Mouse (Mus musculus): ENCODE results near the gene Hnrnpm.
"Not testable (repeated sequence)": the region's sequence is repeated elsewhere in the genome, so short reads cannot be mapped to it uniquely, and the experiment has no call there.

Hnrnpm gene

DNA sequence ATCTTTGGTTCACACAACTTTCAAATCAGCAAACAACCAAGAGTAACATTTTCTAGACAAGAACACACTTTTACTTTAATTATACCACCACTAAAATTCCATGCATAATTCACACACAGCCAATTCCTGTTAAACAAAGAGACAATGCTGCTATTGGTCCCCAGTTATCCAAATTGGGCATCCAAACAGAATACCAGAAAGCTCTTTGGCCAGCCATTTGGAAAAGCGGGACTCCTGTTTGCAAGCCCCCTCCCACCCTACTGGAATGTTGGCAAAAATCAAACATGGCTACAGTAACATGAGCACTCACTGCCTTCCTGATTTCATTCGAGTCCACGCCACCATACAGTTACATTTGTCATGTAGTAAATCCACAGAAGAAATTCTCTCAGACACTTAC, 17.0 kb downstream of the Hnrnpm start:
- no peak for DNase-seq

DNA sequence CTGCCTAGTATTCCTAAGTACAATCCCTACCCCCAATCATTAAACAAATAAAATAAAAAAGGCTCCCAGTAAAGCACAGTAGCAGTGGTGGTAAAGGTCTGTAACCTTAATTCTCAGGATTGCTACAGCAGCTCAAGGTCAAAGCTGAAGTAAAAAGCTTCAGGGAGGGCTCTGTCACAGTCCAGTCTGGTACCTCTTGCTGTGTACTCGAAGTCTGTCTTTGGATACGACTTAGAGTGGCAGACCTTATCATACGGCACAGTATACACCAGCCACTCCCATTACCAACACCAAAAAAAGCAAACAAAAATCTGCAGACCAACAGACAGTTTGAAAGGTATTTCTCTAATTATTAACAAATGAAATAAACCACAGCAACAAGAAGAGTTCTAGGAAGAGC, 19.8 kb downstream of the Hnrnpm start:
- no peak for DNase-seq

DNA sequence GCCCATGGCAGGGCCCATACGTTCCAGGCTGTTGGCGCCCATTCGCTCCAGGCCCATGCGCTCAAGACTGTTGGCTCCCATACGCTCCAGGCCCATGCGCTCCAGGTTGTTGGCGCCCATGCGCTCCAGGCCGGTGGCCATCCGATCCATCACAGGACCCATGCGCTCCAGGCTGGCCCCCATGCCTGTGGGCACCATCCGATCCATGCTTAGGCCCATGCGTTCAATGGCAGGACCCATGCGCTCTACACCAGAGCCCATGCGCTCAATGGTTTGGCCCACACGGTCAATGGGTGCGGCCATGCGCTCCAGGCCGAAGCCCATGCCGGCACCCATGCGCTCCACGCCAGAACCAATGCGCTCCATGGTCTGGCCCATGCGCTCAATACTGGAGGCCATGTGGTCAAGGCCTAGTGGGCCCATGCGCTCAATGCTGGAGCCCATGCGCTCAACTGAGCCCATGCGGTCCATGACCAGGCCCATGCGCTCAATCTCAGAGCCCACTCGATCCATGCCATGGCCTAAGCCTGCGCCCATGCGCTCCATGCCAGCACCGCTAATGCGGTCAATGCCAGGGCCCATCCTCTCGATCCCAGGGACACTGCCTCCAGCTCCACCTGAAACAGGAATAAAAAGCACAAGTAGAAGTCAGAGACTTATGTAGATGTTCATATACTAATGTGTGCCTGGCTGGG, 36.7 kb downstream of the Hnrnpm start:
- no peak for DNase-seq

DNA sequence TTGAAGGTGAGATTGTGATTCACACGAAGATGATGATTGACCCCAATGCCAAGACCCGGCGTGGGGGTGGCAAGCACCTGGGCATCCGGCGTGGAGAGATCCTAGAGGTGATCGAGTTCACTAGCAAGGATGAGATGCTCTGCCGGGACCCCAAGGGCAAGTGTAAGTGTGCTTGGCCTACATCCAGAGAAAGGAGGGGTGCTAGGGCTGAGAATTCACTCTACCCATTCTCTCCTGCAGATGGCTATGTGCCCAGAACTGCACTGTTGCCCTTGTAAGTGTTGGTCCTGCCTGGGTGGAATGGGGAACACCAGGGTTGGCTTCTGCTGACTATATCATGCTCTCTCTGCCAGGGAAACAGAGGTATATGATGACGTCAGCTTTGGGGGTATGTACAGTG, 41.6 kb downstream of the Hnrnpm start:
- DNase-seq, result no peak

DNA sequence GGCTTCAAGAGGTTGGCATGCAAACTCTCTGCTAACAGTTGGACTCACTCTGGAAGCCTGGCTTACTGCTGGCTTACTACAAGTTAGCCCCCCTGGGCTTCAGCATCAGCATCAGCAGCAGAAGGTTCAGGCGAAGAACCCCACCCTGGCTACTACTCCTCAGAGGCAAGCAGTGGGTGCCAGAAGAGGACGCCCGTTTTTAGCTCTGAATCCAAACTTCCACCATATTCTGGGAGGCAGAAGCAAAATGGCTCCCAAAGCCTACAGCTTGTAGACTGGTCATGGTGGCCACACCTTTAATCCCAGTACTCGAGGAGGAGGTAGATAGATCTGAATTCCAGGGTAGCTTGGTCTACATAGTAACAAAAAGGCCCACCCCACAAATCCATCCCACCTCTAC, 42.6 kb downstream of the Hnrnpm start:
- no peak for DNase-seq

DNA sequence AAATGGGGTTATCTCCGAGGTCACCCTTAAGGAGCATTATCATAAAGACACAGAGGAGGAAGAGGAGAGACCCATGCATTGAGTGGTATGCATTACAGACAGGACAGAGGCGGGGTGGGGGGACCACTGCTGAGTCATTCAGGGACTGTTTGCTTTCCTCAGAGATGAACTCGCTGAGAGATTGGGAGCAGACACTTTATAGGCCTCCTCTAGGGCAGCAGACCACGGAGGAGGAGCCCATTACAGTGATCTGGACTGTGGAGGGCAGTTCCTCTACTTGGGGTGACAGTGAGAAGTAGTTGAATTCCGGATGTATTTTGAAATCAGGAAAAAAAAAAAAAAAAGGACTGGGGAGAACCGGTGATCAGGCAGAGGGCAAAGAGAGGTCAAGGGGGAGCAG, 46.9 kb downstream of the Hnrnpm start:
- no peak for DNase-seq

DNA sequence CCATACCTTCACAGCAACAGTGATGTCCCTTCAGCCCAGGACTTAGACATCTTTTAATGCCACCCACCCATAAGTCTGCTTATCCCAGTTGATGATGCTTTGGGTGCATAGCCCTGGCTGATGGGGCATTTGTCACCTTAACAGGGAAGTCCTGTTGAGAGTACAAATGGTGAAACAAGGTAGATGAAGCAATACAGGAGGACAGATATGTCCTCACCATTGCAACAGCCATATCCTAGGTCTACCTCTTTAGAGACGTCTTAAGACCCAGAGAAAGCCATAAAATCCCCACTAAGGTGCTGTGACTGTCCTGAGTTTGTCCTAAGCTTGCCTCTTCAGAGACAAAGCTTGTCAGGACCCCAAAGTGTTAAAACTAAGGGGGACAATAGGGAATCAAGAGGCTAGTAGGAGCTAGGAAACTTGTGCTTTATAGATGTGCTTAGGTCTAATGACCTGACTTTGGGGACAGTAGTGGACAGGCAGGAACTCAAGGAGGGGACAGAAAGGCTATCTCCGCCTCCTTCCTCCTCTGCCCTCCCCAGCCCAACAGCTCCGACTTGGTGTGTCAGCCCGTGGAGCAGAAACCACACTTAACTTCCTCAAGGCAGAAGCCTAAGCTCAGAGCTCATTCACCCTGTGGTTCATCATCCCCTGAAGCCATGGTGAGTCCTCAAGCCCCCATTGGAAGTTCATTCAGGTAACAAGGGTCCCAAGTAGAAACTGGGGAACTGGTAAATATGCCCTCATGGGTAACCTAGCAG, 49.0 kb downstream of the Hnrnpm start, which contains the start of gene Pram1:
TSS of gene Pram1 (plus strand) at position 541 of the 761 bp plus-strand sequence.
- no peak for DNase-seq

DNA sequence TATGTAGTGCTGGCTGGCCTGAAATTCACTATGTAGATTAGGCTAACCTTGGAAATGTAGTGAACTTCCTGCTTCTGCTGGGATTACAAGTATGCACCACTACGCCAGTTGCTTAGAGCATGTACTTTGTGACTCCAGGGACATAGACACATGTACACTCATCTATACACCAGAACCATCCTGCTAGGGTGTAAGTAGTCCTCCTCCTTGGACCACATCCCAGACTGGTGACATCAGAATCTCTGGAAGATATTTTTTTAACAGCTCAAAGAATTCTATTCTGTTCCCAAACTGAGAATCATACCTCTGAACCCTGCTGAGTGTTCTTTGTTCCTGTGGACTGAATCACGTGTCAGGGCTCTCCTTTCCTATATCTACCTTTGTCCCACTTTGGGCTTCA, 49.6 kb downstream of the Hnrnpm start:
- no peak for DNase-seq

DNA sequence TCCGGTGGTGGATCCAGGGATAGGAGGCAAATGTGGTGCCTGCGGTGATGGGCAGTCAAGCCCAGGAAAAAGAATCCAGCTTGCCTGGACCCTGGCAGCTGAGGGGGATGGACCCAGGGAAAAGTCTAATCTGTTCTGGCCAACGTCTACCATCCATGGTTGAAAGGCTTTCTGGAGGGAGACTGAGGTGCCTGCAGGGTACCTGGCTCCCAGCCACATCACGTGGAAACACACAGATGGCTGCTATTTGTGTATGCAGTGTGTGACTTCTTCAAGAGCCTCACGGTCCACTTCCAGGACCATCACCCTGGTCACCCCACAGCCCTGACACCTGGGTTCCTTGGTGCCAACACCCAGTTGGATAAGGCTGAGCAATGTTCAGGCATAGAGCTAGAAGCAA, 54.9 kb downstream of the Hnrnpm start:
- no peak for DNase-seq

DNA sequence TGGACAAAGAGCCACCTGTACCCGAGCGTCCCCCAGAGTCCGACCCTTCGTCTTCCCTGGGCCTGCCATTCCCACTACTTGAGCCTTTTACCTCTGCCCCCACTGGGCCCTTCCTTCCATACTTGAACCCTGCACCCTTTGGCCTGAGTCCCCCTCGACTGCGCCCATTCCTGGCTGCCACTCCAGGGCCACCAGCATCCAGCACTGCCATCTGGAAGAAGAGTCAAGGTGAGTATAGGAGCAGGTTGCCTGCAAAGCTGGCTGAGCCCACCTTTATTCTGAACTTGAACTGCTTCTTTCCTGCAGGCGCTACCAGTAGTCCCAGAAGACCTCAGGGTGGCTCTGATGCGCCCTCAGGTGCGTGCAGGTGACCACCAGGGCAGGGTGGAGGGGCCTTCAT, 55.4 kb downstream of the Hnrnpm start:
- no peak for DNase-seq

DNA sequence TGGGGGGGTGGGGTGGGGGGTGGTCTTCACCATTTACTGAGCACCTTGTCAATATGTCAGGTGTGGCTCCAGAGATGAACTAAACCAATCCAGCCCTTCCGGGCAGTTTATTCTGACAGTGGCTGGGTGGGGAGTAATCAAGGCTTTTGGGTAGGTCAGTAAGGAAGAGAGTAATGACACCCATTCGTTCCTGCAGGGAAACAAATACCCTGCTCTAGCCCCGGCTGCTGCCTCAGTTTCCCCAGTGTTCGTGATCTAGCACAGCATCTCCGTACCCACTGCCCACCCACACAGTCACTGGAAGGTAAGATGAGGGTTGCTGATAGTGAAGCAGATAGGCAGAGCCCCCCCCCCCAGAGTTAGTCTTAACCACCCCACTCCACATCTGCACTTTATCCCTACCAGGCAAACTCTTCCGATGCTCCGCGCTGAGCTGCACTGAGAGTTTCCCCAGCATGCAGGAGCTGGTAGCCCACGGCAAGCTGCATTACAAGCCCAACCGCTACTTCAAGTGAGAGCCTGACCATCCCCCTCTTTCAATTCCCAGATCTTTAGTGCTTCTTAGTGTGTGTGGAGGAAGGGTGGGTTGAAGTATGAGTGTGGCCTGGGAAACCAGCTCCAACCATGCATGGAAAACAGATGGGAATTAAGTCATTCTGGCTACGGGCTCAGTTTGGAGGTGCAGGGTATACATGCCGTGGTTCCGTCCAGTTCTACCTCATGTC, 56.3 kb downstream of the Hnrnpm start:
- no peak for DNase-seq

DNA sequence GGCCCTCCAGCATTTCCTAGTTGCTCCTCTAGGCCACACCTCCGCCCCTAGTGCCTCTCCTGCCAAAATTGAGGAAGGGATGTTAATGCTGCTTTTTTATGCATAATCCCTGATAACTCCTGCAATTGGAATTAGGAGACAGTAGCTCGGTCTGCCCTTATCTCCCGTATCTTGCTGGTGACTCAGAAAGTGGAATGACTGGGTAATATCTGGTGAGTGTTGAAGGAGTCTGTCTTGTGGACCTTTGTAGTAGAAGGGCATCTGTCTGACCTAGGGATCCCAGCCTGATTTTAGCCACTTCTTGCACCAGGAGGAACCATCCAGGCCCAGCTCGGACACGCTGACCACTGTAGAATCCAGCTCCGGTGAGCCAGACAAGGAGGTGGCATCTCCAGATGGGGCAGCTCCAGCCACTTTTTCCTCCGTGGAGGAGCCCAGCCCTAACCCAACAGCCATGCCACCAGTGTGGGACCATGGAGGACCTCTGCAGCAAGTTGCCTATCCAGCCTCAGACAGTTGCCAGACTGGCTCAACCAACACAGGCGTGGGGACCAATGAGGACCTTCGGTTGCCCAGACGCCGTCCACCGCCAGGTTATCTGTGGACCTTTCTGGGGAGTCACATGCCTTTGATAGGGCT, 57.1 kb downstream of the Hnrnpm start:
- no peak for DNase-seq

DNA sequence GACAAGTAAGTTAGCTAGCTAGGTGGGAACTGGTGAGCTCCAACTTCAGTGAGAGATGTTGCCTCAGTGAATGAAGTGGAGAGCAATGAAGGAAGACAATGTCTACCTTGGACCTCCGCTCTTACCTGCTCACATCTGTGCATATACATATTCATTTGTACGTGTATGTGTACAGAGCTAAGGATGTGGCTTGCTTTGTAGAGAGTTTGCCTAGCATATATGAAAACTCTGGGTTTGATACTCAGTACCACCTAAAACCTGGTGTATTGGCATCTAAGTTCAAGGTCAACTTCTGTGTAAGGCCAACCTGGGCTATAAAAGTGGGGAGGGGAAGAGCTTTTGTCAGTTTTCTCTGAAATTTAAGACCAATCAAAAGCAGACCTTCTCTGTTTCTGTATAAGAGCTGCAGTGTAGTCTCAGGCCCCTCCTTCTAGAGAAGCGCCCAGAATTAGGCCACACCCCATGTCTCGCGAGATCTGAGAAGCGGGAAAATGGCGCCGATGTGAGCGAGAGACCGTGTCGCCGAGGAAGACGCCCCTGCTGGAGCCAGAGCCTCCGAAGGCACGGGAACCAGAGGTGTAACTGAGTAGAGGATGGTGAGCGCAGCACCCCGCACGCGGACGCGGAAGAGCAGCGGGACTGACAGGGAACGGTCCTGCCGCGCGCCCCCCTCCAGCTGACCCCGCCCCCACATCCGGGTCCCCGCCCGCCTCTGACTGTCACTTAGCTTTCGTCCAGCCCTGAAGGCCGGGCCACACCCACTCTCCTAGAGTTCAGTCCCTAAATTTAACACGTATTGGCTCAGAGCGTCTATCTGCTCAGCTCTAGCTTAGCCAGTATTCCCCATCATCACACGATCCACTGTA, 57.8 kb downstream of the Hnrnpm start, which contains the start of gene Zfp414:
TSS of gene Zfp414 (plus strand) at position 470 of the 866 bp plus-strand sequence.
- peak; percentile 88 for DNase-seq

DNA sequence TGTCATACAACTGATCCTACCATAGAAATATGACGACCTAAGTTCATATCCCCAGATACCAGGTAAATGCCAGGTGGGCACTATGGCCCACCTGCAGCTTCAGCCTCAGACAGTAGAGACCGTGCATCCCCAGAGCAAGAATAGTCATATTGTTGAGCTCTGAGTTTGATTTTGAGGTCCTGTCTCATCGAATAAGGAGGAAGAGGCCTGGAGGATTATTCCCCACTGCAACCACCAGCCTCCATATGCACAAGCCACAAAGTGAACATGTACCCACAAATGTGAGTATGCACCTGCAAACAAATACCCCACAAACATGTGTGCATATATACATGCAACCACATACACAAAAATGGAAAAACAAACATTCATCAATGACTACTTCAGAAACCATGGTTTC, 59.4 kb downstream of the Hnrnpm start:
- no peak for DNase-seq

DNA sequence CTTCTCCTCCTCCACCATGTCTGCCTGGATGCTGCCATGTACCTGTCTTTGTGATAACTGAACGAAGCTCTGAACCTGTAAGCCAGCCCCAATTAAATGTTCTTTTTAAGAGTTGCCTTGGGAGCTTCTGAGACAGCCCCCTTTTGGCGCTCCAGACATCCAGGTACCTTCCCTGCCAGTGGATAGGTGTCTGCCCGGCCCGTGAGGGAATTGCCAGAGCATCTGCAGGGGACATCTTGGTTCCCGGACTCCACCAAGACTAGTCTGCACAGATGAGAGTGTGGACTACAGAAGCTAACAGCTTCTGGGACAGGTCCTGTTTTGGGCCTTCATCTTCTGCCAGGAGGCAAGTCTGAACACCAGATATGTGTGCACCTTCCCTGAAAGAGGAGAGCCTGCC, 72.9 kb downstream of the Hnrnpm start:
- not testable (repeated sequence) for DNase-seq

DNA sequence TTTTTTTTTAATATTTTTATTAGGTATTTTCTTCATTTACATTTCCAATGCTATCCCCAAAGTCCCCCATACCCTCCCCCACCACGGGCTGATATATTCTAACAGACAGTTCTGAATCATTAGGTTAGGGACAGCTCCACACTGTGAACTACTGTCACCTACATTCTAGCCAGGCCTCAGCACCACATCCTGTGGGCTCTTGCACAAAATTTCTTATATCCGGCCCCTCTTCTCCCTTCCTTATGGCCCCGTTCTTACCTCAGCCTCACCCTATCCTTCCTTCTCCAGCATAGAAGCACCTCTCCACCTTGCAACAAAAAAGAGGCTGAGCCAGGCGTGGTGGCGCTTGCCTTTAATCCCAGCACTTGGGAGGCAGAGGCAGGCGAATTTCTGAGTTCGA, 76.1 kb downstream of the Hnrnpm start:
- no peak for DNase-seq

DNA sequence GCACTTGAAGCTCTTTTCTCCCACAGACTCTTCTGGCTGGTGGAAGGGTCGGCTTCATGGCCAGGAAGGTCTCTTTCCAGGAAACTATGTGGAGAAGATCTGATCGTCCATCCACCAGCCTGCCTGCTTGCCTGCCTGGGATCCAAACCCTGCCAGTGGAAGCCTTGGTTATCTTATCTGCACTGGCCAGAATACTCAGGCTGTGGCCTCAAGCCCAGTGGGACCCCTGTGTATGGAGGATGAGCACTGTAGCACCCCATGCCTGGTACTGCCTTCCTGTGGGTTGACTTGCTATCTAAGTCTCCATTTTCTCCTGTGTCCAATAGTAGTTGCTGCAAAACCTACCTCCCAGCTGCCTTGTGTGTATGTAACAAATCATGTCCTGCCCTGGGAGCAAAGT, 79.4 kb downstream of the Hnrnpm start:
- DNase-seq, result no peak

DNA sequence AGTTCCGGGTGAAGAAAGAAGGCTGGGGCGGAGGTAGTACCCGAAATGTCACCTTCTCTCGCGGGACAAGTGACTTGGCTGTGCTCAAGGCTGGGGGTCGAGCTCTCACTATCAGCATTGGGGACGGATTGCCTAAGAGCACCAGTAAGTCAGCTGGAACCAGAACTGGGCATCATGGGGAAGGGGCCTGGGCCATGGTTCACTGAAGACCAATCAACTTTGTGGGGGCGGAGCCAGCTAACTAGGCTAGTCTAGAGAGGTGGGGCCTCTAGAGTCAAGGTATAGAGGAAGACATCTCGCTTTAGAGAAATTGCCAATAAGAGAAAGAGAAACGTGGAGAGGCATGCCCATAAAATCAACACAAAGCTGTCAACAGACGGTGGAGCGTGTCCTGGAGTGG, 84.7 kb downstream of the Hnrnpm start:
- DNase-seq, result no peak

DNA sequence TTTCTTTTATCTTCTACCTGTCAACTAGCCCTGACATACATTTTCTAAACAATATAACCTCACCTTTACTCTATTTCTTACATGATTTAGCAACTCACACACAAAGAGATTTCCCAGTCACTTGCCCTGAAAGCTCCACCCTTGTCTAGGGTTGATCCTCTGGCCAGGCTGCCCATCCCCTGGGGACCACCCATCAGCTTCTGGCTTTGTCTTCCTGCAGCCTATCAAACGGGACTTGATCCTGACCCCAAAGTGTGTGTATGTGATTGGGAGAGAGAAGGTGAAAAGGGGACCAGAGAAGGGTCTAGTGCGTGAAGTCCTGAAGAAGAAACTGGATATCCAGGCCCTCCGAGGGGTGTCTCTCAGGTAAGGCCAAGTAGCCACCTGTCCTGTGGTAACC, 85.8 kb downstream of the Hnrnpm start:
- DNase-seq, result no peak

DNA sequence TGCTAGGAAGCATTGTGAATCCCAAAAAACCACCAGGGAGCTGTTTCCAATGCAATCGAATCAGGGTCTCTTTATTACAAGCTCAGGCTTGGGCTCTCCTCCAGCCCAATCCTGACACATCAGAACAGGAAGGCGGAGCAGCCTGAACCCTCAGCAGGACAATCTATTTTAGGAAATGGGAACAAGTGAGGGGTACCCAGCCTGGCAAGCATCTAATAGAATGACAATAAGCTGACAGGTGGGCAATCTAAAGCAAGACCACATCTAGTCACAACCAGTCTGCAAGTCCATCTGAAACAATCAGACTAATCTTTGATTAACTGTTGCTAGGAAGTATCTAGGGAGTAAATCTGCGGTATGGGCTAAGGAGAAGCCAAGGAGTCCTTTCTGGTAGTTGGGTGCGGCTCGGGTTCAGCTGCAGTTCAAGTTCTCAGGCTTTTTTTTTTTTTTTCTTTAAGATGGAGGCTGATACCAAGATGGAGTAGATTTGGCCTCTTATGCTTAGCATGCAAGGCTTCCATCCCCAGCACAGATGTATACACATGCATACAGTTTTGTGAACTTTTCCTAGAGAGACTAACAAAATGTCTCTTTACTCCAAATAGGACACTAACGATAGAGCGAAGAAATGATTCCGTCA, 86.7 kb downstream of the Hnrnpm start:
- no peak for DNase-seq

DNA sequence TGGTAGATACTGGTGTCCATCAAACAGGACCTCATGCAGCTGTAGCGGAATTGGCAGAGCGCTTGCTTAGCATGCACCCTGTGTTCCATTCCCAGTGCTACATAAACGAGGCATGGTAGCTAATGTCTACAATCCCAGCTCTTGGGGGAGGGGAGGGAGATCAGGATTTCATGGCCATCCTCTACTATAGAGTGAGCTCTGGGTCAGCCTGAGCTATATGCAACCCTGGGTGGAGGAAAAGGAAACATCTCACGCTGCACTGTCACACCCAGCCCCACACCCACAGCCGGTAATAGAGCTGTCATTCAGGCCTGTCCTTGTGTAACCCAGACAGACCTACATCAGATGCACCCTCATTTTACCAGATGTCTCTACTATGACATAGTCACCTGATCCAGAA, 88.2 kb downstream of the Hnrnpm start:
- no peak for DNase-seq

DNA sequence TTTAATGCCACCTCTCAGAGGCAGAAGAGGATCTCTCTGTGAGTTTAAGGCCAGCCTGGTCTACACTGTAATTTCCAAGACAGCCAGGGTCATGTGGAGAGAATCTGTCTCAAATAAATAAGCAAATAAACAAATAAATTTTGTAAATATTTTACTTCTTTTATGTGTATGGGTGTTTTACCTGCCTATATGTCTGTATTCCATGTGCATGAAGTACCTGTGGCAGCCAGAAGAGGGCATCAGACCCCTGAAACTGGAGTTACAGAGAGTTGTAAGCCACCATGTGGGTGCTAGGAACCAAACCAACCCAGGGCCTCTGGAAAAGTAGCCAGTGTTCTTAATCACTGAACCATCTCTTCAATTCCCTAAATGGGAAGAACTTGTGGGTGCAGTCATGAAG, 89.4 kb downstream of the Hnrnpm start:
- no peak for DNase-seq
